In the genomic region with DNA sequence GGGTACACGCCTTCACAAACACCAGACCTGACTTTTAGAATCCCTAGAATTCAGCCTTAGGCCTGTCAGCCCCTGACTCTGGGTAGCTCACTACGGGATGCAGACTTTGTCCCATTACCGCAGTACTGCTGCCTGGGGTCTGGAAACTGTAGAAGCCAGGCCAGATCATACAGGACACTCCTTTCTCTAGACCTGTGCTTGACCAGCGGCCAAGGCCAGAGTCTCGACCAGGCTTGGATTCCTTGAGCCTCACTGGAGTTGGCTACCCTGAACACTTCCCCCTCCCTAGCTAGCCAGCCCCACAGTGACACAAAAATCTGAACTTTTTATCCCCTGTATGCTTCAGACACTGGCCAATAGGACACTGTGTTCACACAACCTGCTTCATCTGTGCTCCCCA, we compare ENCODE assay signal across 24 mouse cellular contexts.
DNase-seq lines count a peak whose midpoint lies in the region; ATAC-seq lines count a peak whose summit lies in the region.
"Had no signal": no experiment of that assay in that cellular context is flagged by ENCODE, and none has a peak within 500 bp of the region (broad histone marks: within the 10 kb centered on the region; RNA-seq: fewer than 3 reads in every experiment).

No protein-coding gene starts in this region.

- no peaks in the 10 kb centered on the region for H3K27me3 ChIP-seq in forebrain, embryonic 11.5 days (ENCODE audit: control insufficient read depth, insufficient read depth, low read length)
- no peaks in the 10 kb centered on the region for H3K27me3 ChIP-seq in forebrain, embryonic 14.5 days (replicated peaks; ENCODE audit: control insufficient read depth, insufficient read depth, low read length)
- no peaks in the 10 kb centered on the region for H3K27me3 ChIP-seq in heart, embryonic 12.5 days (replicated peaks)
- H3K27me3 ChIP-seq: embryonic facial prominence, embryonic 12.5 days; forebrain, embryonic 12.5 days; forebrain, embryonic 15.5 days; Patski had no signal

- no peak overlapping the region for H3K27ac ChIP-seq in forebrain, embryonic 11.5 days (ENCODE audit: low read depth, low read length)
- no peak overlapping the region for H3K27ac ChIP-seq in forebrain, embryonic 14.5 days (ENCODE audit: low read depth, low read length)
- no peak overlapping the region for H3K27ac ChIP-seq in heart, embryonic 12.5 days (ENCODE audit: poor library complexity, severe bottlenecking)
- H3K27ac ChIP-seq: embryonic facial prominence, embryonic 10.5 days; embryonic facial prominence, embryonic 12.5 days; forebrain, embryonic 12.5 days; forebrain, embryonic 15.5 days had no signal

- no peaks in the 10 kb centered on the region for H3K4me1 ChIP-seq in forebrain, embryonic 11.5 days (replicated peaks; ENCODE audit: control insufficient read depth, insufficient read depth, low read length)
- no peaks in the 10 kb centered on the region for H3K4me1 ChIP-seq in forebrain, embryonic 14.5 days (ENCODE audit: control insufficient read depth, insufficient read depth, low read length)
- no peaks in the 10 kb centered on the region for H3K4me1 ChIP-seq in heart, embryonic 12.5 days (replicated peaks)
- H3K4me1 ChIP-seq: embryonic facial prominence, embryonic 10.5 days; embryonic facial prominence, embryonic 12.5 days; forebrain, embryonic 12.5 days; forebrain, embryonic 15.5 days had no signal

- no peak for ATAC-seq in forebrain, embryonic 11.5 days (replicated peaks; ENCODE audit: low FRiP score)
- no peak for ATAC-seq in forebrain, embryonic 14.5 days
- 0 out of 2 replicates have a peak, but pooled peaks have one; percentile 11 for ATAC-seq in heart, embryonic 12.5 days (ENCODE audit: insufficient number of reproducible peaks, low FRiP score)
- ATAC-seq: activated CD4-positive, CD25-positive, alpha-beta regulatory T cell, adult 4 months; CD4-positive, CD25-positive, alpha-beta regulatory T cell, adult 4 months; forebrain, embryonic 15.5 days; forebrain, postnatal 0 days; Patski had no signal

- peak; percentile 30 for DNase-seq in forebrain, embryonic 11.5 days (ENCODE audit: low spot score)
- no peak for DNase-seq in forebrain, embryonic 14.5 days (ENCODE audit: low spot score)
- DNase-seq in heart, adult 8-10 months (ENCODE audit: low spot score) = no peak
- peak; percentile 1 for DNase-seq in thymus, postnatal 0 days (ENCODE audit: low spot score)
- no peak for DNase-seq in thymus, postnatal 10 days (ENCODE audit: low spot score in 2 of 2)
- DNase-seq: adrenal gland, adult 8-10 months; adrenal gland, postnatal 14 days; adrenal gland, postnatal 36 days; B cell, adult 2 months; cerebellum, adult 11-12 months; cerebellum, adult 2 months; cerebellum, adult 9-10 months; cerebellum, postnatal 10 days; cerebellum, postnatal 25 days; forebrain, postnatal 0 days had no signal

- WGBS in forebrain, embryonic 11.5 days = 85% methylated on average over 5 of the region's 5 CpGs
- 85% methylated on average over 5 of the region's 5 CpGs for WGBS in forebrain, embryonic 14.5 days
- 76% methylated on average over 5 of the region's 5 CpGs for WGBS in heart, embryonic 12.5 days

- no peaks in the 10 kb centered on the region for H3K36me3 ChIP-seq in forebrain, embryonic 11.5 days (ENCODE audit: control insufficient read depth, insufficient read depth, low read length)
- H3K36me3 ChIP-seq in forebrain, embryonic 14.5 days (ENCODE audit: control insufficient read depth, insufficient read depth, low read length) = no peaks in the 10 kb centered on the region
- no peaks in the 10 kb centered on the region for H3K36me3 ChIP-seq in heart, embryonic 12.5 days
- H3K36me3 ChIP-seq: embryonic facial prominence, embryonic 10.5 days; embryonic facial prominence, embryonic 12.5 days; forebrain, embryonic 12.5 days; forebrain, embryonic 15.5 days; G1E had no signal

- H3K4me2 ChIP-seq in forebrain, embryonic 11.5 days (ENCODE audit: low read depth, low read length, severe bottlenecking) = no peak overlapping the region
- no peak overlapping the region for H3K4me2 ChIP-seq in forebrain, embryonic 14.5 days (ENCODE audit: low read length)
- H3K4me2 ChIP-seq in heart, embryonic 12.5 days = no peak overlapping the region
- H3K4me2 ChIP-seq: embryonic facial prominence, embryonic 12.5 days; forebrain, embryonic 12.5 days; forebrain, embryonic 15.5 days had no signal

- no peak overlapping the region for H3K4me3 ChIP-seq in forebrain, embryonic 11.5 days (ENCODE audit: low read depth, low read length)
- H3K4me3 ChIP-seq in forebrain, embryonic 14.5 days (ENCODE audit: low read depth, low read length) = no peak overlapping the region
- H3K4me3 ChIP-seq in heart, embryonic 12.5 days = no peak overlapping the region
- H3K4me3 ChIP-seq: embryonic facial prominence, embryonic 10.5 days; embryonic facial prominence, embryonic 12.5 days; forebrain, embryonic 12.5 days; forebrain, embryonic 15.5 days had no signal

- H3K9ac ChIP-seq in forebrain, embryonic 11.5 days (ENCODE audit: low read length) = no peak overlapping the region
- no peak overlapping the region for H3K9ac ChIP-seq in forebrain, embryonic 14.5 days (ENCODE audit: low read length)
- H3K9ac ChIP-seq in heart, embryonic 12.5 days = no peak overlapping the region
- H3K9ac ChIP-seq: embryonic facial prominence, embryonic 12.5 days; forebrain, embryonic 12.5 days; forebrain, embryonic 15.5 days; forebrain, postnatal 0 days had no signal

- peaks cover 6% of the 10 kb centered on the region for H3K9me3 ChIP-seq in forebrain, embryonic 11.5 days (ENCODE audit: control insufficient read depth, low read length)
- no peaks in the 10 kb centered on the region for H3K9me3 ChIP-seq in forebrain, embryonic 14.5 days (replicated peaks; ENCODE audit: control insufficient read depth, low read length)
- peaks cover 25% of the 10 kb centered on the region; the same call in 1 of the 2 replicates for H3K9me3 ChIP-seq in heart, embryonic 12.5 days (replicated peaks)
- H3K9me3 ChIP-seq: G1E had no signal

Comparison
In these comparisons a context has a peak if more than half of its experiments do, and no peak if none do; other contexts are left out.
1. DNase-seq: peak in forebrain, embryonic 11.5 days (single experiment) and thymus, postnatal 0 days (single experiment); none in forebrain, embryonic 14.5 days (single experiment), heart, adult 8-10 months (single experiment) and thymus, postnatal 10 days (0 of 2).